Comparison of ENCODE assay signal across 27 mouse cellular contexts in the genomic region with DNA sequence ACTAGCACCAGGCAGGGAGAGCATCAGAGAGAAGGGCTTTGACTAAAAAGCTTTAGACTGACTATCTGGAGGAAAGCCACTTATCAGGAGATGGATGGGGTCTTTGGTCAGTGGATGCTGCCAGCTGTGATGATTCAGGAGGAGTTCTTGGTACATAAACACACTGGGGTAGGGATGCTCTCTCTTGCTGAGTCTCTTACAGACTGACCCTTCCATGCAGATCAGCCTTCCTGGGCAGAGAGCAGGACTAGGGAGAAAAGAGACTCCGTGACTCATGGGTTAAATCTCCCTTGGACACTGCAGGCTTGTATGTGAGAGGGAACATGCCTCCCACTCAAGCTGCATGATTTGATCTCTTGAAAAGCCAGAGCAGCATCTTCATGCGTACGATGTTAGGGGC. TPM values are rescaled to one million over a fixed set of nuclear protein-coding genes. Genes with fewer than 3 reads are reported as not detected.
DNase-seq lines count a peak whose midpoint lies in the region; ATAC-seq and TF ChIP-seq lines count a peak whose summit lies in the region.
"Had no signal": no experiment of that assay in that cellular context is flagged by ENCODE, and none has a peak within 500 bp of the region (broad histone marks: within the 10 kb centered on the region; RNA-seq: fewer than 3 reads in every experiment).

No protein-coding gene starts in this region.

- peak; percentile 64 for DNase-seq in heart, adult 11 months
- DNase-seq in intestine, embryonic 14.5 days (ENCODE audit: low spot score), result no peak
- DNase-seq in stomach, postnatal 0 days (ENCODE audit: low spot score), result no peak
- no peak for DNase-seq in gastrocnemius, postnatal 14 days
- DNase-seq: adrenal gland, adult 8-10 months; adrenal gland, postnatal 36 days; B cell, adult 2 months; cerebellum, adult 2 months; cerebellum, postnatal 10 days; heart, adult 2 months; heart, postnatal 10 days had no signal

- 42% methylated on average over 3 of the region's 3 CpGs for WGBS in heart, embryonic 12.5 days
- WGBS in intestine, embryonic 14.5 days, result 31% methylated on average over 3 of the region's 3 CpGs
- WGBS in intestine, postnatal 0 days, result 57% methylated on average over 3 of the region's 3 CpGs
- WGBS in intestine, embryonic 15.5 days, result 51% methylated on average over 3 of the region's 3 CpGs
- 34% methylated on average over 3 of the region's 3 CpGs for WGBS in stomach, postnatal 0 days

- peaks cover 16% of the 10 kb centered on the region for H3K4me1 ChIP-seq in heart, embryonic 12.5 days (replicated peaks)
- H3K4me1 ChIP-seq in intestine, embryonic 14.5 days (replicated peaks; ENCODE audit: control insufficient read depth, insufficient read depth, low read length), result peaks cover 25% of the 10 kb centered on the region
- no peaks in the 10 kb centered on the region for H3K4me1 ChIP-seq in intestine, postnatal 0 days (replicated peaks; ENCODE audit: control insufficient read depth, insufficient read depth, low read length)
- H3K4me1 ChIP-seq in intestine, embryonic 15.5 days (replicated peaks), result peaks cover 22% of the 10 kb centered on the region
- H3K4me1 ChIP-seq in stomach, postnatal 0 days (replicated peaks; ENCODE audit: control insufficient read depth, insufficient read depth), result 0 out of 2 replicates have a peak, but pooled peaks cover 2% of the 10 kb centered on the region
- H3K4me1 ChIP-seq: hindbrain, embryonic 15.5 days had no signal

- ATAC-seq in heart, embryonic 12.5 days (ENCODE audit: insufficient number of reproducible peaks, low FRiP score), result no peak
- no peak for ATAC-seq in intestine, embryonic 14.5 days (replicated peaks; ENCODE audit: low FRiP score, low TSS enrichment, low read depth)
- ATAC-seq in intestine, postnatal 0 days, result no peak
- ATAC-seq in intestine, embryonic 15.5 days, result 0 out of 2 replicates have a peak, but pooled peaks have one; percentile 30
- no peak for ATAC-seq in stomach, postnatal 0 days (ENCODE audit: low FRiP score, low TSS enrichment)
- ATAC-seq: CD4-positive, CD25-positive, alpha-beta regulatory T cell, adult 4 months; forebrain, embryonic 14.5 days; inflammation-experienced regulatory T-cells, adult 6 months had no signal

- no peak for TF ChIP-seq EP300 in stomach, postnatal 0 days (optimal IDR thresholded peaks at IDR 0.05)

- H3K36me3 ChIP-seq in heart, embryonic 12.5 days, result no peaks in the 10 kb centered on the region
- H3K36me3 ChIP-seq in intestine, embryonic 14.5 days (ENCODE audit: control insufficient read depth, insufficient read depth, low read length), result no peaks in the 10 kb centered on the region
- H3K36me3 ChIP-seq in intestine, postnatal 0 days (ENCODE audit: control insufficient read depth, insufficient read depth), result no peaks in the 10 kb centered on the region
- no peaks in the 10 kb centered on the region for H3K36me3 ChIP-seq in intestine, embryonic 15.5 days
- no peaks in the 10 kb centered on the region for H3K36me3 ChIP-seq in stomach, postnatal 0 days (ENCODE audit: control insufficient read depth, insufficient read depth, low read length)
- H3K36me3 ChIP-seq: embryonic facial prominence, embryonic 10.5 days; forebrain, embryonic 10.5 days; G1E; hindbrain, embryonic 10.5 days; hindbrain, embryonic 15.5 days had no signal

- H3K9me3 ChIP-seq in heart, embryonic 12.5 days (replicated peaks), result no peaks in the 10 kb centered on the region
- H3K9me3 ChIP-seq in intestine, embryonic 14.5 days (ENCODE audit: control insufficient read depth, low read length), result no peaks in the 10 kb centered on the region
- H3K9me3 ChIP-seq in intestine, postnatal 0 days (ENCODE audit: control insufficient read depth), result no peaks in the 10 kb centered on the region
- no peaks in the 10 kb centered on the region for H3K9me3 ChIP-seq in intestine, embryonic 15.5 days
- H3K9me3 ChIP-seq in stomach, postnatal 0 days (ENCODE audit: control insufficient read depth, low read length), result no peaks in the 10 kb centered on the region
- H3K9me3 ChIP-seq: embryonic facial prominence, embryonic 10.5 days; forebrain, embryonic 10.5 days; G1E; hindbrain, embryonic 10.5 days; hindbrain, embryonic 15.5 days had no signal

- no peak for TF ChIP-seq CTCF in intestine, postnatal 0 days (IDR thresholded peaks at IDR 0.05; ENCODE audit: low read depth)
- no peak for TF ChIP-seq CTCF in stomach, postnatal 0 days (IDR thresholded peaks at IDR 0.05; ENCODE audit: low read depth)

- H3K9ac ChIP-seq in heart, embryonic 12.5 days, result no peak overlapping the region
- H3K9ac ChIP-seq in intestine, embryonic 14.5 days (ENCODE audit: low read length), result no peak overlapping the region
- H3K9ac ChIP-seq in intestine, postnatal 0 days (ENCODE audit: low read depth, low read length), result no peak overlapping the region
- no peak overlapping the region for H3K9ac ChIP-seq in intestine, embryonic 15.5 days
- H3K9ac ChIP-seq in stomach, postnatal 0 days (ENCODE audit: low read length), result no peak overlapping the region
- H3K9ac ChIP-seq: hindbrain, embryonic 15.5 days had no signal

- H3K4me2 ChIP-seq in heart, embryonic 12.5 days, result no peak overlapping the region
- H3K4me2 ChIP-seq in intestine, embryonic 14.5 days (ENCODE audit: low read length), result no peak overlapping the region
- no peak overlapping the region for H3K4me2 ChIP-seq in intestine, postnatal 0 days (replicated peaks; ENCODE audit: low read depth)
- H3K4me2 ChIP-seq in intestine, embryonic 15.5 days (replicated peaks), result no peak overlapping the region
- H3K4me2 ChIP-seq in stomach, postnatal 0 days (replicated peaks; ENCODE audit: low read depth), result no peak overlapping the region
- H3K4me2 ChIP-seq: hindbrain, embryonic 15.5 days had no signal

- H3K27me3 ChIP-seq in heart, embryonic 12.5 days (replicated peaks), result no peaks in the 10 kb centered on the region
- H3K27me3 ChIP-seq in intestine, embryonic 14.5 days (replicated peaks; ENCODE audit: control insufficient read depth, insufficient read depth, low read length), result no peaks in the 10 kb centered on the region
- H3K27me3 ChIP-seq in intestine, postnatal 0 days (replicated peaks; ENCODE audit: control insufficient read depth, insufficient read depth, low read length), result no peaks in the 10 kb centered on the region
- H3K27me3 ChIP-seq in intestine, embryonic 15.5 days (replicated peaks), result no peaks in the 10 kb centered on the region
- H3K27me3 ChIP-seq in stomach, postnatal 0 days (ENCODE audit: control insufficient read depth, insufficient read depth, low read length), result no peaks in the 10 kb centered on the region
- H3K27me3 ChIP-seq: hindbrain, embryonic 15.5 days had no signal

- no peak overlapping the region for H3K27ac ChIP-seq in heart, embryonic 12.5 days (ENCODE audit: poor library complexity, severe bottlenecking)
- H3K27ac ChIP-seq in intestine, embryonic 14.5 days (ENCODE audit: low read depth), result peak overlapping the region; percentile 57; the same call in 1 of the 2 replicates
- H3K27ac ChIP-seq in intestine, postnatal 0 days (ENCODE audit: low read depth, low read length), result no peak overlapping the region
- H3K27ac ChIP-seq in intestine, embryonic 15.5 days, result peak overlapping the region; percentile 11; the same call in 1 of the 2 replicates
- H3K27ac ChIP-seq in stomach, postnatal 0 days (replicated peaks), result peak overlapping the region; percentile 35
- H3K27ac ChIP-seq: embryonic facial prominence, embryonic 10.5 days; forebrain, embryonic 10.5 days; heart, adult 2 months; hindbrain, embryonic 10.5 days; hindbrain, embryonic 15.5 days had no signal

- H3K4me3 ChIP-seq in heart, embryonic 12.5 days, result no peak overlapping the region
- no peak overlapping the region for H3K4me3 ChIP-seq in intestine, embryonic 14.5 days (ENCODE audit: low read depth, low read length)
- no peak overlapping the region for H3K4me3 ChIP-seq in intestine, postnatal 0 days (ENCODE audit: low read depth, low read length)
- no peak overlapping the region for H3K4me3 ChIP-seq in intestine, embryonic 15.5 days (replicated peaks)
- no peak overlapping the region for H3K4me3 ChIP-seq in stomach, postnatal 0 days (ENCODE audit: low read depth, low read length)
- H3K4me3 ChIP-seq: embryonic facial prominence, embryonic 10.5 days; erythroblast, embryonic 14.5 days; forebrain, embryonic 10.5 days; heart, adult 2 months; hindbrain, embryonic 10.5 days; hindbrain, embryonic 15.5 days had no signal

- intact Hi-C loops in gastrocnemius, postnatal 14 days (cut with DNase I; ENCODE audit: low total_unique reads), result no loop called here

RNA-seq across cellular contexts. Expression of gene Gm6993, which starts 5.6 kb away (rescaled TPM):
- not detected in 2 replicates for polyA plus RNA-seq in heart, embryonic 12.5 days (2016; fragmentation: Nextera tagmentation; extraction: Ambion mirVana)
- not detected in 2 replicates for polyA plus RNA-seq in intestine, embryonic 14.5 days (2014; fragmentation: Nextera tagmentation; extraction: Ambion mirVana)
- not detected in 2 replicates for polyA plus RNA-seq in intestine, postnatal 0 days (2015; fragmentation: Nextera tagmentation; extraction: Ambion mirVana)
- polyA plus RNA-seq in intestine, embryonic 15.5 days (2015; fragmentation: Nextera tagmentation; extraction: Ambion mirVana), result not detected in 2 replicates
- polyA plus RNA-seq in stomach, postnatal 0 days (2015; fragmentation: Nextera tagmentation; extraction: Ambion mirVana), result not detected in 2 replicates
- total RNA-seq in gastrocnemius, postnatal 14 days (2021), result not detected
- total RNA-seq: adrenal gland, adult 8-10 months; adrenal gland, postnatal 36 days; G1E; gastrocnemius, adult 8-10 months; gastrocnemius, postnatal 4 days; heart, adult 2 months; heart, postnatal 10 days had no signal
- polyA plus RNA-seq: CD4-positive, CD25-positive, alpha-beta regulatory T cell, adult 4 months; cerebellum, adult 2 months; embryonic facial prominence, embryonic 10.5 days; embryonic facial prominence, embryonic 14.5 days; erythroblast, embryonic 14.5 days; forebrain, embryonic 10.5 days; forebrain, embryonic 14.5 days; G1E; heart, adult 2 months; heart, embryonic 14.5 days; hindbrain, embryonic 10.5 days; hindbrain, embryonic 15.5 days; inflammation-experienced regulatory T-cells, adult 6 months had no signal

RNA-seq across cellular contexts. Expression of gene Lamb1, which starts 18.9 kb away (rescaled TPM):
- polyA plus RNA-seq in heart, embryonic 12.5 days (2016; fragmentation: Nextera tagmentation; extraction: Ambion mirVana), result 127 and 132 TPM in 2 replicates
- polyA plus RNA-seq in intestine, embryonic 14.5 days (2014; fragmentation: Nextera tagmentation; extraction: Ambion mirVana), result 96.3 and 102 TPM in 2 replicates
- 25.8 and 27.5 TPM in 2 replicates for polyA plus RNA-seq in intestine, postnatal 0 days (2015; fragmentation: Nextera tagmentation; extraction: Ambion mirVana)
- 73.5 and 81.3 TPM in 2 replicates for polyA plus RNA-seq in intestine, embryonic 15.5 days (2015; fragmentation: Nextera tagmentation; extraction: Ambion mirVana)
- 30.6 and 31.7 TPM in 2 replicates for polyA plus RNA-seq in stomach, postnatal 0 days (2015; fragmentation: Nextera tagmentation; extraction: Ambion mirVana)
- 100 to 1,000 TPM; 102 to 120 TPM for total RNA-seq in gastrocnemius, postnatal 14 days (2021)
- polyA plus RNA-seq: CD4-positive, CD25-positive, alpha-beta regulatory T cell, adult 4 months; G1E; inflammation-experienced regulatory T-cells, adult 6 months had no signal

Comparison
In these comparisons a context has a peak if more than half of its experiments do, and no peak if none do; other contexts are left out.
1. H3K27ac ChIP-seq: peak in intestine, embryonic 14.5 days (single experiment), intestine, embryonic 15.5 days (single experiment) and stomach, postnatal 0 days (single experiment); none in heart, embryonic 12.5 days (single experiment) and intestine, postnatal 0 days (single experiment).